Mouse (Mus musculus) neural tube, embryonic 13.5 days (tissue): Measurements from ENCODE around the gene Spaca9. TPM values are rescaled to one million over a fixed set of nuclear protein-coding genes. Genes with fewer than 3 reads are reported as not detected.

ENCODE experiments used
- ATAC-seq: fragments of 200-750 bp; cut with Nextera tagmentation; 2 replicates; pipeline ENCODE4 v1.8.0; 2017; ENCODE audit warnings: low read depth, mild to moderate bottlenecking, moderate TSS enrichment, moderate library complexity
- H3K27ac ChIP-seq: fragments of 300-500 bp; sonication (generic); replicated peaks from 2 replicates; pipeline ENCODE4 v1.5.1; 2015; ENCODE audit warnings: moderate library complexity, mild to moderate bottlenecking, inconsistent platforms
- H3K27me3 ChIP-seq: fragments of 300-500 bp; sonication (generic); 2 replicates; pipeline ENCODE4 v1.6.1; 2015; ENCODE audit warnings: mild to moderate bottlenecking, inconsistent platforms
- H3K36me3 ChIP-seq: fragments of 300-500 bp; sonication (generic); 2 replicates; pipeline ENCODE4 v1.6.1; 2015; ENCODE audit warnings: mild to moderate bottlenecking, inconsistent platforms
- H3K4me1 ChIP-seq: fragments of 300-500 bp; sonication (generic); replicated peaks from 2 replicates; pipeline ENCODE4 v1.6.1; 2015; ENCODE audit warnings: inconsistent platforms
- H3K4me2 ChIP-seq: fragments of 300-500 bp; sonication (generic); 2 replicates; pipeline ENCODE4 v1.6.1; 2015; ENCODE audit warnings: inconsistent platforms, mild to moderate bottlenecking, moderate library complexity
- H3K4me3 ChIP-seq: fragments of 300-500 bp; sonication (generic); 2 replicates; pipeline ENCODE4 v1.5.1; 2015; ENCODE audit warnings: mild to moderate bottlenecking, inconsistent platforms
- H3K9ac ChIP-seq: fragments of 300-500 bp; sonication (generic); 2 replicates; pipeline ENCODE4 v1.6.1; 2015; ENCODE audit warnings: moderate library complexity, mild to moderate bottlenecking, inconsistent platforms
- H3K9me3 ChIP-seq: fragments of 300-500 bp; sonication (generic); 2 replicates; pipeline ENCODE4 v1.6.1; 2016; ENCODE audit warnings: inconsistent platforms
- WGBS: fragments of 180-500 bp; shearing (Covaris S2); methylation state at CpG from one replicate; pipeline ENCODE4 v1.1.7; 2015; 5-methylcytosine and 5-hydroxymethylcytosine counted together
- microRNA-seq: library from miRNA; unstranded; fragments of <30 nt; microRNA quantifications from one replicate; pipeline ENCODE4, GENCODE M21; 2016
- polyA plus RNA-seq: library from polyadenylated mRNA; unstranded; fragments of >200 nt; fragmentation: Nextera tagmentation; extraction: Ambion mirVana; gene quantifications from 2 replicates; pipeline ENCODE4 v1.2.1, GENCODE M21; 2015

The Spaca9 gene
- polyA plus RNA-seq, 1 experiment from 2014 or later, result 0.64 TPM

GRCm38 (mm10) chr2:28656216-28656615 is 43.3 kb downstream of the Spaca9 start:
- no peak for ATAC-seq
- Histone ChIP-seq H3K36me3 (peaks cover 60% of the 10 kb centered on the region), H3K9me3 (no peaks in the 10 kb centered on the region), H3K4me1 (no peaks in the 10 kb centered on the region), H3K27me3 (no peaks in the 10 kb centered on the region), H3K4me2 (no peak overlapping the region), H3K27ac (no peak overlapping the region), H3K9ac (no peak overlapping the region), H3K4me3 (no peak overlapping the region)
- WGBS, result 72% methylated on average over 8 of the region's 8 CpGs

DNA sequence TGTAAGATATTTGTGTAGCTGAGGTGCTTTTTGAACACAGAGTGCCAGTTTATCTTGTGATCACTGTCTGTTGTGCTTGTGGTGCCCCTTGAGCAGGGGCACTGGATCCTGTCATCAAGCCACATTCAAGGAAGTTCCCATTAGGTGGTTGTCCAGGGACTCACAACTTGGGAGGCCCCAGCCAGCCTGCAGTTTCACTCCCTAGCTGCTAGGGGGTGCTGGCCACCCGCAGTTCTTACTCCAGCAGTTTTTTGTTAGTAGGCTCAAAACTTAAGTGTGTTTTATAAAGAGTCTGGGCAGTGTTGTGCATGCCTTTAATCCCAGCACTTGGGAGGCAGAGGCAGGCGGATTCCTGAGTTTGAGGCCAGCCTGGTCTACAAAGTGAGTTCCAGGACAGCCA is 45.2 kb downstream of the Spaca9 start:
- no peak overlapping the region for H3K4me3 ChIP-seq
- H3K27ac ChIP-seq, result no peak overlapping the region
- H3K27me3 ChIP-seq, result no peaks in the 10 kb centered on the region
- peaks cover 41% of the 10 kb centered on the region for H3K36me3 ChIP-seq
- no peak for ATAC-seq
- no peak overlapping the region for H3K9ac ChIP-seq
- no peaks in the 10 kb centered on the region for H3K4me1 ChIP-seq
- 67% methylated on average over 2 of the region's 2 CpGs for WGBS
- H3K4me2 ChIP-seq, result no peak overlapping the region
- no peaks in the 10 kb centered on the region for H3K9me3 ChIP-seq

DNA sequence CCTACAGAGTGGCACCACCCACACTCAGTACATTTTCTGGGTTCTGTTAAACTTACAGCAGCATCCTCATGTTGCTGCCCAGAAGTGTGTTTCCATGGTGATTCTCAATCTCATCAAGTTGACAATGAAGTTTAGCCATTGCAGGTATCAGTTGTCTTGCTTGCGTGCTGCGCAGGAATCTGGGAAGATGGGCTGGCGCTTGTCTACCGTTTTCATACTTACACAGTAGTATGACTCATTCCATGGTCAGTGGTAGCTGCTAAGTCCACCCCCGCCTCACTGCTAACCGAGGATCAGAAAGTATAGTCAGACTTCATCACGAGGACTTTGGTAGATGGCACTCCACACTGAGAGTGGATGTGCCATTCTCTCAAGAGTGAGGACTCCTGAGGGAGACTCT is 46.2 kb downstream of the Spaca9 start:
- H3K4me2 ChIP-seq, result no peak overlapping the region
- WGBS, result 95% methylated on average over 7 of the region's 7 CpGs
- no peak for ATAC-seq
- H3K36me3 ChIP-seq, result peaks cover 32% of the 10 kb centered on the region
- peaks cover 6% of the 10 kb centered on the region; the same call in 1 of the 2 replicates for H3K4me1 ChIP-seq
- H3K27ac ChIP-seq, result no peak overlapping the region
- no peak overlapping the region for H3K9ac ChIP-seq
- no peak overlapping the region for H3K4me3 ChIP-seq
- no peaks in the 10 kb centered on the region for H3K9me3 ChIP-seq
- no peaks in the 10 kb centered on the region for H3K27me3 ChIP-seq

- no peak overlapping the region for H3K4me3 ChIP-seq
- H3K27me3 ChIP-seq, result no peaks in the 10 kb centered on the region
- no peak overlapping the region for H3K9ac ChIP-seq
- H3K9me3 ChIP-seq, result no peaks in the 10 kb centered on the region
- H3K4me1 ChIP-seq, result peaks cover 7% of the 10 kb centered on the region; the same call in 1 of the 2 replicates
- no peak overlapping the region for H3K4me2 ChIP-seq
- no peak for ATAC-seq
- H3K36me3 ChIP-seq, result peaks cover 11% of the 10 kb centered on the region
- no peak overlapping the region for H3K27ac ChIP-seq
Observed at GRCm38 (mm10) chr2:28650526-28650925, 49.0 kb downstream of the Spaca9 start.

DNA sequence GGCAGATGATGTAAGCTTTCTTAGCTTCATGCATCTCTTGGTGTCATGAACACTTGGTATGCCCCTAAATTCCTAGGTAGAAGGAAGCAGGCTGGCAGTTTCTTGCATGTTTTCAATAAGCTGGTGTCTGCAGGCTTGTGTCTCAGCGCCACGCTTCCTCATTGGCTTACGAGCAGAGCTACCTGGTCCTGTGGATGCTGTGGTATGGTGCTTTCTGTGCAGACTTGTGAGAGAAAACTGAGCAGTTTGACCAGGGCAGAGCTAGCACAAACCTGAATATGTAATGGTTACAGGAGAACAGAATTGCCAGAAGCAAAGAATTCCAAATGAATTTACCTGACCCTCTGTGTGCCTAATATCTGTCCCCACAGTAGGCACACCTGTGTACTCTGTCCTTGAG is 56.4 kb downstream of the Spaca9 start:
- Histone ChIP-seq H3K4me2 (peak overlapping the region; percentile 75), H3K9me3 (no peaks in the 10 kb centered on the region), H3K4me3 (peak overlapping the region; percentile 99), H3K27me3 (no peaks in the 10 kb centered on the region), H3K27ac (no peak overlapping the region), H3K4me1 (peaks cover 38% of the 10 kb centered on the region), H3K9ac (peak overlapping the region; percentile 93), H3K36me3 (no peaks in the 10 kb centered on the region)
- WGBS, result 85% methylated on average over 3 of the region's 3 CpGs
- ATAC-seq, result no peak

Small RNAs within 50 kb of the gene (microRNA-seq; reads per million reads assigned to microRNA genes)
- 0.74 reads per million for gene Mir3088

Other genes with a start within 250 kb of the Spaca9 start
- 2.6 and 2.8 TPM in 2 replicates for gene 1700007K13Rik, start 233.4 kb downstream of the Spaca9 start, polyA plus RNA-seq
- 52.7 and 56.2 TPM in 2 replicates for gene Mrps2, start 231.7 kb downstream of the Spaca9 start, polyA plus RNA-seq
- gene Gbgt1, start 202.8 kb downstream of the Spaca9 start, polyA plus RNA-seq, result 1.6 and 1.7 TPM in 2 replicates
- gene Gm10134, start 193.6 kb downstream of the Spaca9 start, polyA plus RNA-seq, result 2.6 and 4.0 TPM in 2 replicates
- 86.3 and 90.7 TPM in 2 replicates for gene Ralgds, start 186.6 kb downstream of the Spaca9 start, polyA plus RNA-seq
- not detected in 2 replicates for gene Cel, start 136.3 kb downstream of the Spaca9 start, polyA plus RNA-seq
- gene Gtf3c5, start 116.0 kb downstream of the Spaca9 start, polyA plus RNA-seq, result 42.1 and 43.5 TPM in 2 replicates
- gene Gfi1b, start 77.7 kb downstream of the Spaca9 start, polyA plus RNA-seq, result 0.17 and 0.45 TPM in 2 replicates
- 30.2 and 36.8 TPM in 2 replicates for gene Tsc1, start 58.5 kb downstream of the Spaca9 start, polyA plus RNA-seq
- gene Ak8, start 437 bp upstream of the Spaca9 start, polyA plus RNA-seq, result 0.50 and 0.73 TPM in 2 replicates
- gene Gtf3c4, start 140.6 kb upstream of the Spaca9 start, polyA plus RNA-seq, result 16.9 and 17.6 TPM in 2 replicates
- gene Ddx31, start 140.7 kb upstream of the Spaca9 start, polyA plus RNA-seq, result 10.3 and 10.5 TPM in 2 replicates
- gene Barhl1, start 216.9 kb upstream of the Spaca9 start, polyA plus RNA-seq, result 7.5 and 8.3 TPM in 2 replicates